ENCODE assay signal across 8 mouse cellular contexts in genomic region chr12:17746725-17747124, GRCm38 (mm10). TPM values are rescaled to one million over a fixed set of nuclear protein-coding genes. Genes with fewer than 3 reads are reported as not detected.
DNase-seq lines count a peak whose midpoint lies in the region; ATAC-seq lines count a peak whose summit lies in the region.
"Had no signal": no experiment of that assay in that cellular context is flagged by ENCODE, and none has a peak within 500 bp of the region (broad histone marks: within the 10 kb centered on the region; RNA-seq: fewer than 3 reads in every experiment).

No protein-coding gene starts in this region.

- no peak overlapping the region for H3K27ac ChIP-seq in forebrain, embryonic 14.5 days (ENCODE audit: low read depth, low read length)
- H3K27ac ChIP-seq in midbrain, embryonic 14.5 days (replicated peaks; ENCODE audit: low read depth, low read length): no peak overlapping the region
- H3K27ac ChIP-seq: liver, embryonic 15.5 days had no signal

- intact Hi-C loops in heart, postnatal 10 days (cut with DNase I): loop anchor here (5.0 kb wide), 1 partner anchor 54 kb away; the partner anchor contains the start of gene Hpcal1

- H3K9me3 ChIP-seq in forebrain, embryonic 14.5 days (replicated peaks; ENCODE audit: control insufficient read depth, low read length): no peaks in the 10 kb centered on the region
- H3K9me3 ChIP-seq in midbrain, embryonic 14.5 days (ENCODE audit: control insufficient read depth, low read length): no peaks in the 10 kb centered on the region
- H3K9me3 ChIP-seq: liver, embryonic 15.5 days had no signal

- no peaks in the 10 kb centered on the region for H3K36me3 ChIP-seq in forebrain, embryonic 14.5 days (ENCODE audit: control insufficient read depth, insufficient read depth, low read length)
- H3K36me3 ChIP-seq in midbrain, embryonic 14.5 days (ENCODE audit: control insufficient read depth, insufficient read depth, low read length): no peaks in the 10 kb centered on the region
- H3K36me3 ChIP-seq: liver, embryonic 15.5 days had no signal

- ATAC-seq in cerebellum, adult (ENCODE audit: insufficient number of reproducible peaks, low FRiP score, low TSS enrichment): peak; percentile 79
- peak; percentile 30; the same call in 1 of the 2 replicates for ATAC-seq in forebrain, embryonic 14.5 days
- ATAC-seq in midbrain, embryonic 14.5 days (ENCODE audit: low FRiP score, low TSS enrichment): no peak

- WGBS in forebrain, embryonic 14.5 days: 7% methylated on average over 3 of the region's 3 CpGs
- 13% methylated on average over 3 of the region's 3 CpGs for WGBS in midbrain, embryonic 14.5 days

- no peak overlapping the region for H3K4me3 ChIP-seq in forebrain, embryonic 14.5 days (ENCODE audit: low read depth, low read length)
- no peak overlapping the region for H3K4me3 ChIP-seq in midbrain, embryonic 14.5 days (replicated peaks; ENCODE audit: low read depth, low read length)
- H3K4me3 ChIP-seq: liver, embryonic 15.5 days had no signal

- H3K4me2 ChIP-seq in forebrain, embryonic 14.5 days (ENCODE audit: low read length): no peak overlapping the region
- H3K4me2 ChIP-seq in midbrain, embryonic 14.5 days (ENCODE audit: low read length): no peak overlapping the region
- H3K4me2 ChIP-seq: liver, embryonic 15.5 days had no signal

- H3K9ac ChIP-seq in forebrain, embryonic 14.5 days (ENCODE audit: low read length): no peak overlapping the region
- no peak overlapping the region for H3K9ac ChIP-seq in midbrain, embryonic 14.5 days (replicated peaks; ENCODE audit: low read length)
- H3K9ac ChIP-seq: liver, embryonic 15.5 days had no signal

- peaks cover 18% of the 10 kb centered on the region for H3K4me1 ChIP-seq in forebrain, embryonic 14.5 days (ENCODE audit: control insufficient read depth, insufficient read depth, low read length)
- H3K4me1 ChIP-seq in midbrain, embryonic 14.5 days (ENCODE audit: control insufficient read depth, insufficient read depth, low read length): peaks cover 36% of the 10 kb centered on the region

- no peaks in the 10 kb centered on the region for H3K27me3 ChIP-seq in forebrain, embryonic 14.5 days (replicated peaks; ENCODE audit: control insufficient read depth, insufficient read depth, low read length)
- H3K27me3 ChIP-seq in midbrain, embryonic 14.5 days (ENCODE audit: control insufficient read depth, insufficient read depth, low read length): no peaks in the 10 kb centered on the region
- H3K27me3 ChIP-seq: liver, embryonic 15.5 days had no signal

- peak; percentile 94 for DNase-seq in adipocyte (ENCODE audit: low spot score)
- peak; percentile 71 for DNase-seq in forebrain, embryonic 14.5 days (ENCODE audit: low spot score)
- peak; percentile 81 to 87 for DNase-seq in heart, postnatal 10 days
- peak; percentile 35 to 68 for DNase-seq in layer of hippocampus, postnatal 36 days
- peak; percentile 67 for DNase-seq in midbrain, embryonic 14.5 days
- DNase-seq in thymus, postnatal 25 days: no peak

RNA-seq across cellular contexts. Expression of gene Hpcal1, which starts 56.1 kb away (rescaled TPM):
- 33.3 and 40.0 TPM in 2 replicates for polyA plus RNA-seq in forebrain, embryonic 14.5 days (2014; fragmentation: Nextera tagmentation; extraction: Ambion mirVana)
- total RNA-seq in heart, postnatal 10 days (2021): 10 to 100 TPM; 22.7 to 31.7 TPM
- total RNA-seq in layer of hippocampus, postnatal 36 days (2021): 10 to 100 TPM; 59.3 to 61.3 TPM
- polyA plus RNA-seq in midbrain, embryonic 14.5 days (2014; fragmentation: Nextera tagmentation; extraction: Ambion mirVana): 93.3 and 108 TPM in 2 replicates
